Mouse (Mus musculus): ENCODE measurements around the gene Vmn2r54.
"Not testable (repeated sequence)": the region's sequence is repeated elsewhere in the genome, so short reads cannot be mapped to it uniquely, and the experiment has no call there.

Vmn2r54 gene

GRCm38 (mm10) chr7:12640219-12640618, at the start of gene Vmn2r54:
Gene Vmn2r54, minus strand, starts transcription at chr7:12640319.
- DNase-seq (ENCODE audit: low read depth, low spot score): not testable (repeated sequence)

GRCm38 (mm10) chr7:12684903-12685302, 44.8 kb upstream of the Vmn2r54 start, which contains the start of gene Vmn2r55:
Gene Vmn2r55, minus strand, starts transcription at chr7:12685003.
- DNase-seq (ENCODE audit: low read depth, low spot score): not testable (repeated sequence)

GRCm38 (mm10) chr7:12608688-12609087, 31.4 kb downstream of the Vmn2r54 start, which contains the start of gene Vmn2r53:
Gene Vmn2r53, minus strand, starts transcription at chr7:12608788.
- DNase-seq (ENCODE audit: low read depth, low spot score): no peak

Measured in mesoderm, embryonic 11.5 days (tissue).